Mouse (Mus musculus): ENCODE data around the gene E330009J07Rik. TPM values are rescaled to one million over a fixed set of nuclear protein-coding genes. Genes with fewer than 3 reads are reported as not detected.
A peak's percentile ranks its signal among the peaks of the same experiment; 100 is the strongest.

E330009J07Rik gene
- polyA plus RNA-seq, 1 experiment from 2014 or later, result 22.4 TPM

DNA sequence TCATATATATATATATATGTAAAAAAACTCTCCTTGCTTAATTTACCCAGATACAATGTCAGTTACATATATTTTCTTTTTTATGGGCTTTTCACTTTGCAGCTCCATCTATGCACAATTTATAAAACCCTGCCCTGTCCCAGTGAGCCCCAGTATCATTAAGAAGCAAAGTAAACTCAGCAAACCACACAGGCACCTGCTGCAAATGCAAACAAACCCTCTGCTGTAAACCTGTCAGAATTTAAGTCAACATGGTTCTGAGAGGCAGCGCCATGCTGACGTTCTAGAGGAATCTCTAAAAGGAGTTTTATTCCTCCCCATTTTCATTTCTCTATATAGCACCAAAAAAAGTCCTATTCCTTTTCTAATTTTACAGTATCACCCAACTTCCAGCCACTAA, 33.9 kb downstream of the E330009J07Rik start:
- 66% methylated on average over 2 of the region's 2 CpGs for WGBS
- peak; percentile 74 for ATAC-seq (ENCODE audit: insufficient number of reproducible peaks, insufficient read depth, low FRiP score, low read depth)
- peaks cover 36% of the 10 kb centered on the region for H3K36me3 ChIP-seq (ENCODE audit: control insufficient read depth, insufficient read depth, low read length)

GRCm38 (mm10) chr6:40393213-40393612, 42.7 kb downstream of the E330009J07Rik start:
- H3K27ac ChIP-seq (ENCODE audit: low read length), result no peak overlapping the region
- H3K4me1 ChIP-seq (ENCODE audit: control insufficient read depth, insufficient read depth, low read length), result no peaks in the 10 kb centered on the region
- no peaks in the 10 kb centered on the region for H3K9me3 ChIP-seq (ENCODE audit: control insufficient read depth, low read depth, low read length)
- peak; percentile 78 for ATAC-seq (ENCODE audit: insufficient number of reproducible peaks, insufficient read depth, low FRiP score, low read depth)
- H3K27me3 ChIP-seq (ENCODE audit: control insufficient read depth, insufficient read depth, low read length), result no peaks in the 10 kb centered on the region
- H3K36me3 ChIP-seq (ENCODE audit: control insufficient read depth, insufficient read depth, low read length), result no peaks in the 10 kb centered on the region; the same call in 1 of the 2 replicates
- no peak overlapping the region for H3K4me3 ChIP-seq (ENCODE audit: low read depth, low read length)
- WGBS, result 25% methylated on average over 3 of the region's 3 CpGs
- no peak overlapping the region for H3K9ac ChIP-seq (replicated peaks; ENCODE audit: low read depth, low read length)
- H3K4me2 ChIP-seq (replicated peaks; ENCODE audit: low read depth, low read length), result no peak overlapping the region

More for the DNA sequence above, 33.9 kb downstream of the E330009J07Rik start:
- no peaks in the 10 kb centered on the region for H3K4me1 ChIP-seq (ENCODE audit: control insufficient read depth, insufficient read depth, low read length)
- H3K4me3 ChIP-seq (ENCODE audit: low read depth, low read length), result no peak overlapping the region
- peaks cover 4% of the 10 kb centered on the region; the same call in 1 of the 2 replicates for H3K9me3 ChIP-seq (ENCODE audit: control insufficient read depth, low read depth, low read length)
- H3K27me3 ChIP-seq (ENCODE audit: control insufficient read depth, insufficient read depth, low read length), result no peaks in the 10 kb centered on the region
- H3K9ac ChIP-seq (replicated peaks; ENCODE audit: low read depth, low read length), result no peak overlapping the region
- H3K27ac ChIP-seq (ENCODE audit: low read length), result no peak overlapping the region
- no peak overlapping the region for H3K4me2 ChIP-seq (replicated peaks; ENCODE audit: low read depth, low read length)

DNA sequence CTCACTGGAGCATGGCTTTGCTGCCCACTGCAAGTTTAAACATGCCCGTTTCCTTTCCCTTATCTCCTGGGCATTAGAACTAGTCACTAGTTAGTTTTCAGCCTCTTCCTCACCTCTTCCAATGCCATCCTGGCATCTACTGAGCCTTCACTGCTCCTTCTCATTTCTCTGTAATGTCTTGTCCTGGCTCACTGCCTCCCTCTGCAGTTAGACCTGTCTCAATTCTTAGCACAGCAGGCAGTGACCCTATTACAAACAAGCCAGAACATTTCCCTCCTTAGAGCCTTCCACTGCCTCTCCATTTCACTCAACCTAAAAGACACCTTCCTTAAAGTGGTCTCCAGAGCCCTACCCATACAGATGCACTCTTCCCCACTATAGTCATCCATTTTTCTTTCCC, 45.0 kb downstream of the E330009J07Rik start:
- no peak overlapping the region for H3K4me2 ChIP-seq (replicated peaks; ENCODE audit: low read depth, low read length)
- no peak overlapping the region for H3K27ac ChIP-seq (ENCODE audit: low read length)
- no peaks in the 10 kb centered on the region for H3K27me3 ChIP-seq (ENCODE audit: control insufficient read depth, insufficient read depth, low read length)
- H3K36me3 ChIP-seq (ENCODE audit: control insufficient read depth, insufficient read depth, low read length), result no peaks in the 10 kb centered on the region; the same call in 1 of the 2 replicates
- no peaks in the 10 kb centered on the region for H3K9me3 ChIP-seq (ENCODE audit: control insufficient read depth, low read depth, low read length)
- ATAC-seq (ENCODE audit: insufficient number of reproducible peaks, insufficient read depth, low FRiP score, low read depth), result no peak
- WGBS, result 84% methylated on average over 1 of the region's 1 CpGs
- H3K9ac ChIP-seq (replicated peaks; ENCODE audit: low read depth, low read length), result no peak overlapping the region
- H3K4me1 ChIP-seq (ENCODE audit: control insufficient read depth, insufficient read depth, low read length), result no peaks in the 10 kb centered on the region
- H3K4me3 ChIP-seq (ENCODE audit: low read depth, low read length), result no peak overlapping the region

- Histone ChIP-seq H3K36me3 (ENCODE audit: control insufficient read depth, insufficient read depth, low read length) (no peaks in the 10 kb centered on the region), H3K4me3 (ENCODE audit: low read depth, low read length) (no peak overlapping the region), H3K27me3 (ENCODE audit: control insufficient read depth, insufficient read depth, low read length) (no peaks in the 10 kb centered on the region), H3K9ac (replicated peaks; ENCODE audit: low read depth, low read length) (no peak overlapping the region), H3K4me1 (ENCODE audit: control insufficient read depth, insufficient read depth, low read length) (no peaks in the 10 kb centered on the region), H3K4me2 (replicated peaks; ENCODE audit: low read depth, low read length) (no peak overlapping the region), H3K9me3 (ENCODE audit: control insufficient read depth, low read depth, low read length) (no peaks in the 10 kb centered on the region), H3K27ac (ENCODE audit: low read length) (no peak overlapping the region)
- 66% methylated on average over 4 of the region's 4 CpGs for WGBS
- ATAC-seq (ENCODE audit: insufficient number of reproducible peaks, insufficient read depth, low FRiP score, low read depth), result no peak
Measured at GRCm38 (mm10) chr6:40388660-40389059, 47.3 kb downstream of the E330009J07Rik start.

DNA sequence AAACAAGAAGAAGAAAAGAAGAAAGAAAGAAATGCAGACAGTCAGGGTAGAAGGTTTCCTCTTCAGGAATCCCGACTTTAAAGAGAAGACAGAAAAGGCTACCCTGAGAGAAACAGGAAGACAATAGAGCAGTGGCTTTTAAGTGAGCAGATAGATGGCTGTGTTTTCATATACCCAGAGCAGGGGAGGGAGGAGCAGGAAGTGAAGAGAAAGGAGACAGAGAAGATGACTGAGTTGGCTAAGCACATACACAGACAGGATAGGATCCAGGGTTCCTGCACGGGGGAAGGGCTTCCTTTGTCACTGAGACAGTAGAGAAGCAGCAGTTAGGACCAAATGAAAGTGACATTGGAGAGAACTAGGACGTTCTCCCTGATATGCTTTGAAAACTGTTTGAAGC, 50.3 kb downstream of the E330009J07Rik start:
- 76% methylated on average over 3 of the region's 3 CpGs for WGBS

GRCm38 (mm10) chr6:40381908-40382307, 54.0 kb downstream of the E330009J07Rik start:
- ATAC-seq (ENCODE audit: insufficient number of reproducible peaks, insufficient read depth, low FRiP score, low read depth), result no peak
- H3K27me3 ChIP-seq (ENCODE audit: control insufficient read depth, insufficient read depth, low read length), result no peaks in the 10 kb centered on the region
- H3K4me3 ChIP-seq (ENCODE audit: low read depth, low read length), result no peak overlapping the region
- H3K9me3 ChIP-seq (ENCODE audit: control insufficient read depth, low read depth, low read length), result no peaks in the 10 kb centered on the region
- H3K9ac ChIP-seq (replicated peaks; ENCODE audit: low read depth, low read length), result no peak overlapping the region
- no peak overlapping the region for H3K27ac ChIP-seq (ENCODE audit: low read length)
- no peaks in the 10 kb centered on the region for H3K36me3 ChIP-seq (ENCODE audit: control insufficient read depth, insufficient read depth, low read length)
- H3K4me2 ChIP-seq (replicated peaks; ENCODE audit: low read depth, low read length), result no peak overlapping the region
- 81% methylated on average over 4 of the region's 4 CpGs for WGBS
- no peaks in the 10 kb centered on the region for H3K4me1 ChIP-seq (ENCODE audit: control insufficient read depth, insufficient read depth, low read length)

More for the DNA sequence above, 50.3 kb downstream of the E330009J07Rik start:
- Histone ChIP-seq H3K27me3 (ENCODE audit: control insufficient read depth, insufficient read depth, low read length) (no peaks in the 10 kb centered on the region), H3K36me3 (ENCODE audit: control insufficient read depth, insufficient read depth, low read length) (no peaks in the 10 kb centered on the region), H3K4me1 (ENCODE audit: control insufficient read depth, insufficient read depth, low read length) (no peaks in the 10 kb centered on the region), H3K9me3 (ENCODE audit: control insufficient read depth, low read depth, low read length) (no peaks in the 10 kb centered on the region), H3K27ac (ENCODE audit: low read length) (no peak overlapping the region), H3K4me2 (replicated peaks; ENCODE audit: low read depth, low read length) (no peak overlapping the region), H3K9ac (replicated peaks; ENCODE audit: low read depth, low read length) (no peak overlapping the region), H3K4me3 (ENCODE audit: low read depth, low read length) (no peak overlapping the region)
- ATAC-seq (ENCODE audit: insufficient number of reproducible peaks, insufficient read depth, low FRiP score, low read depth), result no peak

DNA sequence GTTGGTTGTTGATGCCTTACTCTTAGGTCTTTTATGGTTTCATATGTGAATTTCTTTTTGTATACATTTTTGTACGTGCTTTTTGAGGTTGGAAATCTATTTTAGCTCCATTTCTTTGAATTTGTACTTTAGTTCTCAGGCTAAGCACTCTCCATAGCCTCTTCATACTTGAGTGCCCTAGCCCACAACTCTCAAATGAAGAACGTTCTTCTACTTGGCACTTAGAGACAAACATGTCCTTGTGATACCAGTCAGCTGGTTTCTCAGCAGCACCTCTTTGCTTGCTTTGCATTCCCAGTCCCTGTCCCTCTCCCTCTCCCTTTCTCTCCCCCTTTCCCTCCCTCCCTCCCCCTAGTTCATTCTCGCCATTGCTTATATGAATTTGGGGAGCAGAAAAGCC, 55.8 kb downstream of the E330009J07Rik start:
- Histone ChIP-seq H3K4me2 (replicated peaks; ENCODE audit: low read depth, low read length) (no peak overlapping the region), H3K36me3 (ENCODE audit: control insufficient read depth, insufficient read depth, low read length) (no peaks in the 10 kb centered on the region), H3K9me3 (ENCODE audit: control insufficient read depth, low read depth, low read length) (no peaks in the 10 kb centered on the region), H3K4me3 (ENCODE audit: low read depth, low read length) (no peak overlapping the region), H3K9ac (replicated peaks; ENCODE audit: low read depth, low read length) (no peak overlapping the region), H3K4me1 (ENCODE audit: control insufficient read depth, insufficient read depth, low read length) (no peaks in the 10 kb centered on the region), H3K27me3 (ENCODE audit: control insufficient read depth, insufficient read depth, low read length) (no peaks in the 10 kb centered on the region), H3K27ac (ENCODE audit: low read length) (no peak overlapping the region)
- ATAC-seq (ENCODE audit: insufficient number of reproducible peaks, insufficient read depth, low FRiP score, low read depth), result no peak
- 74% methylated on average over 3 of the region's 3 CpGs for WGBS

DNA sequence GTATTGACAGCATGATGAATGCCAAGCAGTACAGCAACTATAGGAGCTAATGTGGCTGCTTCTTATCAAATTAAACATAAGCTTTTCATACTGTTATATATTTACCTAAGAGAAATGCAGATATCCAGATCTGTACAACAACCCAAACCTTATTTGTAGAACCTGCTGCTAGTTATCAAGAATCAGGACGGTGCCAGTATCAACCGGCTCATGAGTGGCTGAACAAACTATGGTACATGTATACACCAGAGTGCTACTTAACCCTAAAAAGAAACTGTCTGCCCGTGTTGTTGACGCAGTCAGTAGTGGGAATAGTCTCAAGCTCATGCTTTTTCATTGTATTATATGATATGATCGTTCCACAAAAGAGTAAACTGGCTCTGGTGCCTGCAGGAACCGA, 64.9 kb downstream of the E330009J07Rik start:
- Histone ChIP-seq H3K9ac (replicated peaks; ENCODE audit: low read depth, low read length) (no peak overlapping the region), H3K27ac (ENCODE audit: low read length) (no peak overlapping the region), H3K9me3 (ENCODE audit: control insufficient read depth, low read depth, low read length) (no peaks in the 10 kb centered on the region), H3K36me3 (ENCODE audit: control insufficient read depth, insufficient read depth, low read length) (no peaks in the 10 kb centered on the region), H3K4me3 (ENCODE audit: low read depth, low read length) (no peak overlapping the region), H3K27me3 (ENCODE audit: control insufficient read depth, insufficient read depth, low read length) (no peaks in the 10 kb centered on the region), H3K4me1 (ENCODE audit: control insufficient read depth, insufficient read depth, low read length) (no peaks in the 10 kb centered on the region), H3K4me2 (replicated peaks; ENCODE audit: low read depth, low read length) (no peak overlapping the region)
- ATAC-seq (ENCODE audit: insufficient number of reproducible peaks, insufficient read depth, low FRiP score, low read depth), result no peak
- 86% methylated on average over 6 of the region's 6 CpGs for WGBS

- Histone ChIP-seq H3K4me3 (ENCODE audit: low read depth, low read length) (no peak overlapping the region), H3K4me2 (replicated peaks; ENCODE audit: low read depth, low read length) (no peak overlapping the region), H3K36me3 (ENCODE audit: control insufficient read depth, insufficient read depth, low read length) (peaks cover 10% of the 10 kb centered on the region), H3K27ac (ENCODE audit: low read length) (no peak overlapping the region), H3K9me3 (ENCODE audit: control insufficient read depth, low read depth, low read length) (no peaks in the 10 kb centered on the region), H3K4me1 (ENCODE audit: control insufficient read depth, insufficient read depth, low read length) (no peaks in the 10 kb centered on the region), H3K9ac (replicated peaks; ENCODE audit: low read depth, low read length) (no peak overlapping the region), H3K27me3 (ENCODE audit: control insufficient read depth, insufficient read depth, low read length) (no peaks in the 10 kb centered on the region)
- ATAC-seq (ENCODE audit: insufficient number of reproducible peaks, insufficient read depth, low FRiP score, low read depth), result no peak
- 91% methylated on average over 7 of the region's 7 CpGs for WGBS
Measured at GRCm38 (mm10) chr6:40353360-40353759, 82.6 kb downstream of the E330009J07Rik start.
